Mouse (Mus musculus): Measurements from ENCODE around the gene Dhx16. TPM values are rescaled to one million over a fixed set of nuclear protein-coding genes. Genes with fewer than 3 reads are reported as not detected.
"Not testable (repeated sequence)": the region's sequence is repeated elsewhere in the genome, so short reads cannot be mapped to it uniquely, and the experiment has no call there.

Dhx16 gene
- polyA plus RNA-seq, 1 experiment = 89.0 TPM

GRCm38 (mm10) chr17:35836178-35836965 lies 43.2 kb upstream of the Dhx16 start:
- Histone ChIP-seq H3K4me3 (ENCODE audit: control insufficient read depth, low read depth, low read length) (peak overlapping the region; percentile 84), H3K36me3 (ENCODE audit: control insufficient read depth, insufficient read depth, low read length) (no peaks in the 10 kb centered on the region), H3K27me3 (ENCODE audit: control insufficient read depth, insufficient read depth, low read length) (no peaks in the 10 kb centered on the region), H3K4me1 (ENCODE audit: control insufficient read depth, insufficient read depth, low read length) (peaks cover 17% of the 10 kb centered on the region), H3K27ac (ENCODE audit: control insufficient read depth, insufficient read depth, low read depth, low read length) (peak overlapping the region; percentile 22; the same call in 1 of the 2 replicates)
- TF ChIP-seq CTCF (IDR thresholded peaks at IDR 0.05; ENCODE audit: control insufficient read depth, insufficient read depth, insufficient replicate concordance, low read depth, low read length) (peak; percentile 32; the same call in 1 of the 2 replicates), POLR2A (IDR thresholded peaks at IDR 0.05; ENCODE audit: control insufficient read depth, low read depth, low read length) (no peak)

- Histone ChIP-seq H3K27me3 (ENCODE audit: control insufficient read depth, insufficient read depth, low read length) (no peaks in the 10 kb centered on the region), H3K36me3 (ENCODE audit: control insufficient read depth, insufficient read depth, low read length) (no peaks in the 10 kb centered on the region), H3K4me1 (ENCODE audit: control insufficient read depth, insufficient read depth, low read length) (peaks cover 18% of the 10 kb centered on the region), H3K27ac (ENCODE audit: control insufficient read depth, insufficient read depth, low read depth, low read length) (peak overlapping the region; percentile 76), H3K4me3 (ENCODE audit: control insufficient read depth, low read depth, low read length) (peak overlapping the region; percentile 84)
- TF ChIP-seq CTCF (IDR thresholded peaks at IDR 0.05; ENCODE audit: control insufficient read depth, insufficient read depth, insufficient replicate concordance, low read depth, low read length) (no peak), POLR2A (IDR thresholded peaks at IDR 0.05; ENCODE audit: control insufficient read depth, low read depth, low read length) (no peak)
Observed at GRCm38 (mm10) chr17:35836991-35837422, 42.6 kb upstream of the Dhx16 start.

GRCm38 (mm10) chr17:35837487-35837886 lies 42.1 kb upstream of the Dhx16 start:
- Histone ChIP-seq H3K27me3 (ENCODE audit: control insufficient read depth, insufficient read depth, low read length) (no peaks in the 10 kb centered on the region), H3K36me3 (ENCODE audit: control insufficient read depth, insufficient read depth, low read length) (no peaks in the 10 kb centered on the region), H3K4me3 (ENCODE audit: control insufficient read depth, low read depth, low read length) (peak overlapping the region; percentile 84), H3K27ac (ENCODE audit: control insufficient read depth, insufficient read depth, low read depth, low read length) (peak overlapping the region; percentile 76), H3K4me1 (ENCODE audit: control insufficient read depth, insufficient read depth, low read length) (peaks cover 21% of the 10 kb centered on the region)
- TF ChIP-seq POLR2A (IDR thresholded peaks at IDR 0.05; ENCODE audit: control insufficient read depth, low read depth, low read length) = no peak
- no peak for TF ChIP-seq CTCF (IDR thresholded peaks at IDR 0.05; ENCODE audit: control insufficient read depth, insufficient read depth, insufficient replicate concordance, low read depth, low read length)

DNA sequence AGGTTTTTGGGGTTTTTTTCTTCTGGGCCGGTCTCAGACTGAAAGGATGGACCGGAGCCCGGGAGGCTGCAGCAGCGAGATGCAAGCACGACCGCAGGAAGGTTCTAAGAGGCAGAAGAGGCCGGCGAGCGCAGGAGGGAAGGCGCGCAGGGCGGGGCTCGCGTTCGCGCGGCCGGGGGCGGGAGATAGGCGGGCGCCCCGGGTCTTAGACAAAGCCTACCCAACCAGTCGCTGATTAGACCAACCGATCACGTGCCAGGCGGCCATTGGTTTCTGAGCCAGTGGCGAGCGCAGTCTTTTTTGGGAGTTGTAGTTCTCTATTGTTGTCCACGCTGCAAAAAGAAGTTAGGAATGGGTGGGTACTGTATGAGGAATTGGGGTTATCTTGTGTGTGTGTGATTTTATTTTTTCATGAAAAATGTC lies 41.5 kb upstream of the Dhx16 start, which contains the start of gene Tubb5:
Gene Tubb5 (minus strand): TSS at position 185 of the 423 bp plus-strand sequence.
- peaks cover 21% of the 10 kb centered on the region for H3K4me1 ChIP-seq (ENCODE audit: control insufficient read depth, insufficient read depth, low read length)
- peak within 1 kb of the TSS; percentile 76 for H3K27ac ChIP-seq (ENCODE audit: control insufficient read depth, insufficient read depth, low read depth, low read length)
- H3K4me3 ChIP-seq (ENCODE audit: control insufficient read depth, low read depth, low read length) = peak within 1 kb of the TSS; percentile 84
- H3K36me3 ChIP-seq (ENCODE audit: control insufficient read depth, insufficient read depth, low read length) = no peaks in the 10 kb centered on the region
- TF ChIP-seq CTCF (IDR thresholded peaks at IDR 0.05; ENCODE audit: control insufficient read depth, insufficient read depth, insufficient replicate concordance, low read depth, low read length) (no peak), POLR2A (IDR thresholded peaks at IDR 0.05; ENCODE audit: control insufficient read depth, low read depth, low read length) (peak; percentile 90)
- no peaks in the 10 kb centered on the region for H3K27me3 ChIP-seq (ENCODE audit: control insufficient read depth, insufficient read depth, low read length)

- H3K27ac ChIP-seq (ENCODE audit: control insufficient read depth, insufficient read depth, low read depth, low read length) = peak overlapping the region; percentile 28; the same call in 1 of the 2 replicates
- TF ChIP-seq CTCF (IDR thresholded peaks at IDR 0.05; ENCODE audit: control insufficient read depth, insufficient read depth, insufficient replicate concordance, low read depth, low read length) (no peak), POLR2A (IDR thresholded peaks at IDR 0.05; ENCODE audit: control insufficient read depth, low read depth, low read length) (no peak)
- no peak overlapping the region for H3K4me3 ChIP-seq (ENCODE audit: control insufficient read depth, low read depth, low read length)
- H3K27me3 ChIP-seq (ENCODE audit: control insufficient read depth, insufficient read depth, low read length) = no peaks in the 10 kb centered on the region
- H3K36me3 ChIP-seq (ENCODE audit: control insufficient read depth, insufficient read depth, low read length) = no peaks in the 10 kb centered on the region
- peaks cover 21% of the 10 kb centered on the region for H3K4me1 ChIP-seq (ENCODE audit: control insufficient read depth, insufficient read depth, low read length)
Observed at GRCm38 (mm10) chr17:35838570-35838969, 41.0 kb upstream of the Dhx16 start.

DNA sequence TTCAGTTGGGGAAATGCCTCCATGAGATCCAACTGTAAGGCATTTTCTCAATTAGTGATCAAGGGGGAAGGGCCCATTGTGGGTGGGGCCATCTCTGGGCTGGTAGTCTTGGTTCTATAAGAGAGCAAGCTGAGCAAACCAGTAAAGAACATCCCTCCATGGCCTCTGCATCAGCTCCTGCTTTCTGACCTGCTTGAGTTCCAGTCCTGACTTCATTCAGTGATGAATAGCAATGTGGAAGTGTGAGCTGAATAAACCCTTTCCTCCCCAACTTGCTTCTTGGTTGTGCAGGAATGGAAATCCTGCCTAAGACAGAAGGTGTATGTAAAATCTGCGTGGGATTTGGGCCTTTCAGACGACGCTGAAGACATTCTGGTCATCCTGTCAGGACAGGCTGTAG lies 40.6 kb upstream of the Dhx16 start:
- Histone ChIP-seq H3K4me1 (ENCODE audit: control insufficient read depth, insufficient read depth, low read length) (peaks cover 21% of the 10 kb centered on the region), H3K27ac (ENCODE audit: control insufficient read depth, insufficient read depth, low read depth, low read length) (peak overlapping the region; percentile 36; the same call in 1 of the 2 replicates)
- not testable (repeated sequence) for H3K27me3 ChIP-seq (ENCODE audit: control insufficient read depth, insufficient read depth, low read length); H3K36me3 ChIP-seq (ENCODE audit: control insufficient read depth, insufficient read depth, low read length); H3K4me3 ChIP-seq (ENCODE audit: control insufficient read depth, low read depth, low read length)

DNA sequence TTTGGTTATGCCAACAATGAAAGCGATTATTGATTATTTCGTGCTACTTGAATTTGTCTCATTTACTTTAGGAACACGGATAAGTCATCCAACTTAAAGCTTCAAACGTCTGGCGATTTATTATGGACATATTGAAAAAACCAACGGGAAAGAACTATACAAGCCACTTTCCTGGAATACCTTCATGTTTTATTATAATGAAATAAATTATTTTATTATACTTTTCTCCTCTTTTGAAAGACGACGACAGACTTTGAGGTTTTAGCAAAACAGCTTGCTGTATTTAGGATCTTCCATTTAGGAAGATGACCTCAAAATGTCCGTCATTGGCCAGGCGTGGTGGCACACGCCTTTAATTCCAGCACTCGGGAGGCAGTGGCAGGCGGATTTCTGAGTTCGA lies 39.1 kb upstream of the Dhx16 start:
- Histone ChIP-seq H3K36me3 (ENCODE audit: control insufficient read depth, insufficient read depth, low read length) (no peaks in the 10 kb centered on the region; the same call in 1 of the 2 replicates), H3K4me3 (ENCODE audit: control insufficient read depth, low read depth, low read length) (peak overlapping the region; percentile 100), H3K27ac (ENCODE audit: control insufficient read depth, insufficient read depth, low read depth, low read length) (no peak overlapping the region), H3K27me3 (ENCODE audit: control insufficient read depth, insufficient read depth, low read length) (no peaks in the 10 kb centered on the region), H3K4me1 (ENCODE audit: control insufficient read depth, insufficient read depth, low read length) (peaks cover 21% of the 10 kb centered on the region)
- no peak for TF ChIP-seq CTCF (IDR thresholded peaks at IDR 0.05; ENCODE audit: control insufficient read depth, insufficient read depth, insufficient replicate concordance, low read depth, low read length)
- no peak for TF ChIP-seq POLR2A (IDR thresholded peaks at IDR 0.05; ENCODE audit: control insufficient read depth, low read depth, low read length)
